Mouse (Mus musculus): ENCODE measurements at regions not wholly inside any gene's neighbourhood (a gene's known extent, or its start where the extent isn't known, plus 50 kb on each side); places are given as distances from the start of the nearest gene placed in this dataset.

- ATAC-seq (replicated peaks; ENCODE audit: low FRiP score, low TSS enrichment, poor library complexity, severe bottlenecking), result no peak
These were observed 169.1 kb downstream of the Tmx1 start for GRCm38 (mm10) chr12:70622019-70622418.

- ATAC-seq (replicated peaks; ENCODE audit: low FRiP score, low TSS enrichment, poor library complexity, severe bottlenecking), result no peak
These were observed 171.5 kb downstream of the Tmx1 start for GRCm38 (mm10) chr12:70624298-70624980.

GRCm38 (mm10) chr12:70627638-70628037 is 174.7 kb downstream of the Tmx1 start:
- no peak for ATAC-seq (replicated peaks; ENCODE audit: low FRiP score, low TSS enrichment, poor library complexity, severe bottlenecking)

GRCm38 (mm10) chr12:70628384-70629365 is 175.8 kb downstream of the Tmx1 start:
- no peak for ATAC-seq (replicated peaks; ENCODE audit: low FRiP score, low TSS enrichment, poor library complexity, severe bottlenecking)

GRCm38 (mm10) chr12:70629371-70629770 is 176.5 kb downstream of the Tmx1 start:
- ATAC-seq (replicated peaks; ENCODE audit: low FRiP score, low TSS enrichment, poor library complexity, severe bottlenecking), result no peak

- no peak for ATAC-seq (replicated peaks; ENCODE audit: low FRiP score, low TSS enrichment, poor library complexity, severe bottlenecking)
These were observed 178.4 kb downstream of the Tmx1 start for GRCm38 (mm10) chr12:70631281-70631680.

GRCm38 (mm10) chr12:70633194-70633593 is 180.3 kb downstream of the Tmx1 start:
- ATAC-seq (replicated peaks; ENCODE audit: low FRiP score, low TSS enrichment, poor library complexity, severe bottlenecking), result no peak

GRCm38 (mm10) chr12:70633622-70634365 is 180.9 kb downstream of the Tmx1 start:
- no peak for ATAC-seq (replicated peaks; ENCODE audit: low FRiP score, low TSS enrichment, poor library complexity, severe bottlenecking)

GRCm38 (mm10) chr12:70635997-70636396 is 183.1 kb downstream of the Tmx1 start:
- no peak for ATAC-seq (replicated peaks; ENCODE audit: low FRiP score, low TSS enrichment, poor library complexity, severe bottlenecking)

- no peak for ATAC-seq (replicated peaks; ENCODE audit: low FRiP score, low TSS enrichment, poor library complexity, severe bottlenecking)
These were observed 185.1 kb upstream of the Frmd6 start for GRCm38 (mm10) chr12:70640186-70640585.

GRCm38 (mm10) chr12:70644910-70645309 is 180.4 kb upstream of the Frmd6 start:
- no peak for ATAC-seq (replicated peaks; ENCODE audit: low FRiP score, low TSS enrichment, poor library complexity, severe bottlenecking)

GRCm38 (mm10) chr12:70645407-70645806 is 179.9 kb upstream of the Frmd6 start:
- ATAC-seq (replicated peaks; ENCODE audit: low FRiP score, low TSS enrichment, poor library complexity, severe bottlenecking), result no peak

GRCm38 (mm10) chr12:70647516-70647915 is 177.8 kb upstream of the Frmd6 start:
- no peak for ATAC-seq (replicated peaks; ENCODE audit: low FRiP score, low TSS enrichment, poor library complexity, severe bottlenecking)

GRCm38 (mm10) chr12:70648179-70648811 is 177.0 kb upstream of the Frmd6 start:
- ATAC-seq (replicated peaks; ENCODE audit: low FRiP score, low TSS enrichment, poor library complexity, severe bottlenecking), result no peak

- ATAC-seq (replicated peaks; ENCODE audit: low FRiP score, low TSS enrichment, poor library complexity, severe bottlenecking), result no peak
These were observed 176.5 kb upstream of the Frmd6 start for GRCm38 (mm10) chr12:70648812-70649188.

- ATAC-seq (replicated peaks; ENCODE audit: low FRiP score, low TSS enrichment, poor library complexity, severe bottlenecking), result no peak
These were observed 175.6 kb upstream of the Frmd6 start for GRCm38 (mm10) chr12:70649691-70650090.

GRCm38 (mm10) chr12:70650470-70650869 is 174.8 kb upstream of the Frmd6 start:
- no peak for ATAC-seq (replicated peaks; ENCODE audit: low FRiP score, low TSS enrichment, poor library complexity, severe bottlenecking)

GRCm38 (mm10) chr12:70652751-70653150 is 172.6 kb upstream of the Frmd6 start:
- ATAC-seq (replicated peaks; ENCODE audit: low FRiP score, low TSS enrichment, poor library complexity, severe bottlenecking), result no peak

GRCm38 (mm10) chr12:70653971-70654370 is 171.3 kb upstream of the Frmd6 start:
- ATAC-seq (replicated peaks; ENCODE audit: low FRiP score, low TSS enrichment, poor library complexity, severe bottlenecking), result no peak

GRCm38 (mm10) chr12:70654546-70654945 is 170.8 kb upstream of the Frmd6 start:
- no peak for ATAC-seq (replicated peaks; ENCODE audit: low FRiP score, low TSS enrichment, poor library complexity, severe bottlenecking)
